In the genomic region with DNA sequence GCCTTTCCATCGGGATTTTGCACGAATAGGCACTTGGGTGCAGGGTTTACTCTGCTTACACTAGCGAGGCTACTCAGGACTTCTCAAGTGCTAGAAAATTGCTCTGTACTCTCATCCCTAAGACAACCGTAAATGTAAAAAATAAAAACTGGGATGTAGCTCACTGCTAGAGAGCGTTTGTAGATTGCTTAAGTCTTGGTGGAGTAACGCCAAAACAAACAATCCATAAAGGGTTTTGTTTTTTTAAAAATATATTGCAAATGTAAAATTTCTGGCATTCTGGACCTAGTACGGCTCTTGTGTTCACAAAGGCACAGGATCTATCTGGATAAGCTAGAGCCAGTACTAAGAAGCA, we compare ENCODE assay signal across 18 mouse cellular contexts. TPM values are rescaled to one million over a fixed set of nuclear protein-coding genes. Genes with fewer than 3 reads are reported as not detected.
DNase-seq lines count a peak whose midpoint lies in the region; ATAC-seq and TF ChIP-seq lines count a peak whose summit lies in the region.
"Had no signal": no experiment of that assay in that cellular context is flagged by ENCODE, and none has a peak within 500 bp of the region (broad histone marks: within the 10 kb centered on the region; RNA-seq: fewer than 3 reads in every experiment).

No protein-coding gene starts in this region.

- 73% methylated on average over 7 of the region's 7 CpGs for WGBS in heart, embryonic 14.5 days
- 52% methylated on average over 7 of the region's 7 CpGs for WGBS in lung, embryonic 14.5 days
- 58% methylated on average over 7 of the region's 7 CpGs for WGBS in lung, adult 2 months
- 65% methylated on average over 7 of the region's 7 CpGs for WGBS in liver, embryonic 16.5 days (ENCODE audit: insufficient replicate concordance)

- peaks cover 3 to 4% of the 10 kb centered on the region in 2 experiments; a peak in 2 of 4 replicates for H3K4me1 ChIP-seq in heart, embryonic 14.5 days (ENCODE audit: control insufficient read depth in 2 of 2, insufficient read depth in 2 of 2, low read length in 2 of 2)
- H3K4me1 ChIP-seq in lung, embryonic 14.5 days (ENCODE audit: insufficient read depth), result no peaks in the 10 kb centered on the region
- peaks cover 3% of the 10 kb centered on the region; the same call in 1 of the 2 replicates for H3K4me1 ChIP-seq in lung, adult 2 months (ENCODE audit: control insufficient read depth, insufficient read depth, low read length)
- H3K4me1 ChIP-seq in liver, embryonic 16.5 days (ENCODE audit: control insufficient read depth, low read depth, low read length), result no peaks in the 10 kb centered on the region; the same call in 1 of the 2 replicates

- TF ChIP-seq POLR2A in lung, adult 2 months (IDR thresholded peaks at IDR 0.05; ENCODE audit: borderline replicate concordance, extremely low read depth, low read depth, low read length), result no peak

- no peak for DNase-seq in heart, adult 9 months (ENCODE audit: low spot score in 2 of 2)
- peak; percentile 68 for DNase-seq in lung, embryonic 14.5 days
- no peak for DNase-seq in lung, adult 2 months
- peak; percentile 64 for DNase-seq in adipocyte (ENCODE audit: low spot score)
- DNase-seq in urinary bladder, postnatal 36 days (ENCODE audit: low spot score in 2 of 2), result no peak
- DNase-seq: B cell, adult 2 months; cerebellum, postnatal 14 days; heart, postnatal 36 days; thymus, postnatal 14 days had no signal

- peak overlapping the region in 1 of 2 experiments; percentile 33; a peak in 1 of 4 replicates for H3K4me3 ChIP-seq in heart, embryonic 14.5 days (ENCODE audit: control insufficient read depth in 1 of 2, insufficient read depth in 1 of 2, low read depth in 1 of 2, low read length in 2 of 2)
- no peak overlapping the region for H3K4me3 ChIP-seq in lung, embryonic 14.5 days (ENCODE audit: low read depth, low read length)
- H3K4me3 ChIP-seq in lung, adult 2 months (replicated peaks; ENCODE audit: extremely low read depth, low read depth, low read length), result no peak overlapping the region
- H3K4me3 ChIP-seq in liver, embryonic 16.5 days (ENCODE audit: low read depth, low read length), result no peak overlapping the region

- TF ChIP-seq CTCF in lung, embryonic 14.5 days (IDR thresholded peaks at IDR 0.05; ENCODE audit: low read depth), result no peak
- no peak for TF ChIP-seq CTCF in lung, adult 2 months (IDR thresholded peaks at IDR 0.05; ENCODE audit: insufficient read depth, low read length)

- no peak for ATAC-seq in heart, embryonic 14.5 days (ENCODE audit: insufficient number of reproducible peaks, insufficient read depth, low FRiP score, low read depth)
- peak; percentile 48; the same call in 1 of the 2 replicates for ATAC-seq in lung, embryonic 14.5 days (ENCODE audit: insufficient read depth)
- ATAC-seq in liver, embryonic 16.5 days (ENCODE audit: low read depth), result no peak
- ATAC-seq in monocyte, adult 5-6 weeks (replicated peaks; ENCODE audit: insufficient number of reproducible peaks, low FRiP score, low TSS enrichment, poor library complexity, severe bottlenecking), result no peak

- peak overlapping the region; percentile 66; the same call in 1 of the 2 replicates for H3K4me2 ChIP-seq in heart, embryonic 14.5 days (ENCODE audit: low read length)
- peak overlapping the region; percentile 55; the same call in 1 of the 2 replicates for H3K4me2 ChIP-seq in lung, embryonic 14.5 days
- H3K4me2 ChIP-seq in liver, embryonic 16.5 days (ENCODE audit: low read depth, low read length), result peak overlapping the region; percentile 56

- no peaks in the 10 kb centered on the region for H3K9me3 ChIP-seq in heart, embryonic 14.5 days (ENCODE audit: control insufficient read depth, low read length)
- H3K9me3 ChIP-seq in lung, embryonic 14.5 days (ENCODE audit: low read depth, low read length), result no peaks in the 10 kb centered on the region
- no peaks in the 10 kb centered on the region for H3K9me3 ChIP-seq in liver, embryonic 16.5 days (replicated peaks; ENCODE audit: control insufficient read depth, low read length)
- H3K9me3 ChIP-seq: embryonic facial prominence, embryonic 12.5 days had no signal

- peak overlapping the region in 1 of 2 experiments; percentile 44; a peak in 1 of 4 replicates for H3K27ac ChIP-seq in heart, embryonic 14.5 days (replicated peaks in 1 of 2; ENCODE audit: control insufficient read depth in 1 of 2, insufficient read depth in 1 of 2, low read depth in 2 of 2, low read length in 2 of 2)
- no peak overlapping the region for H3K27ac ChIP-seq in lung, embryonic 14.5 days (ENCODE audit: low read depth)
- H3K27ac ChIP-seq in liver, embryonic 16.5 days (ENCODE audit: low read length), result no peak overlapping the region
- H3K27ac ChIP-seq: embryonic facial prominence, embryonic 12.5 days; macrophage had no signal

- H3K9ac ChIP-seq in heart, embryonic 14.5 days (ENCODE audit: low read length), result no peak overlapping the region
- no peak overlapping the region for H3K9ac ChIP-seq in lung, embryonic 14.5 days
- H3K9ac ChIP-seq in liver, embryonic 16.5 days (ENCODE audit: low read depth, low read length), result no peak overlapping the region
- H3K9ac ChIP-seq: embryonic facial prominence, embryonic 12.5 days had no signal

- no peaks in the 10 kb centered on the region for H3K27me3 ChIP-seq in heart, embryonic 14.5 days (ENCODE audit: control insufficient read depth, insufficient read depth, low read length)
- no peaks in the 10 kb centered on the region for H3K27me3 ChIP-seq in lung, embryonic 14.5 days (ENCODE audit: insufficient read depth, low read length)
- H3K27me3 ChIP-seq in liver, embryonic 16.5 days (ENCODE audit: control insufficient read depth, insufficient read depth, low read depth, low read length), result no peaks in the 10 kb centered on the region
- H3K27me3 ChIP-seq: embryonic facial prominence, embryonic 12.5 days had no signal

- no peaks in the 10 kb centered on the region for H3K36me3 ChIP-seq in heart, embryonic 14.5 days (ENCODE audit: control insufficient read depth, insufficient read depth, low read length)
- no peaks in the 10 kb centered on the region for H3K36me3 ChIP-seq in lung, embryonic 14.5 days (ENCODE audit: insufficient read depth)
- H3K36me3 ChIP-seq in liver, embryonic 16.5 days (ENCODE audit: control insufficient read depth, insufficient read depth), result no peaks in the 10 kb centered on the region
- H3K36me3 ChIP-seq: embryonic facial prominence, embryonic 12.5 days had no signal

RNA-seq across cellular contexts. Expression of a gene that starts 17.1 kb away (rescaled TPM):
- polyA plus RNA-seq in heart, embryonic 14.5 days (2014; fragmentation: Nextera tagmentation; extraction: Ambion mirVana), result 11.9 and 14.2 TPM in 2 replicates
- 9.4 and 11.1 TPM in 2 replicates for polyA plus RNA-seq in lung, embryonic 14.5 days (2014; fragmentation: Nextera tagmentation; extraction: Ambion mirVana)
- 5.0 and 9.0 TPM in 2 replicates for polyA plus RNA-seq in lung, adult 2 months (2012; rRNA removed)
- 1.5 and 1.8 TPM in 2 replicates for polyA plus RNA-seq in liver, embryonic 16.5 days (2015; fragmentation: Nextera tagmentation; extraction: Ambion mirVana)
- 0.29 to 4.3 TPM (median 0.53 TPM) in 3 replicates for total RNA-seq in monocyte, adult 5-6 weeks (2017)

RNA-seq across cellular contexts. Expression of a gene that starts 49.0 kb away (rescaled TPM):
- not detected in 2 replicates for polyA plus RNA-seq in heart, embryonic 14.5 days (2014; fragmentation: Nextera tagmentation; extraction: Ambion mirVana)
- 0.23 and 0.61 TPM in 2 replicates for polyA plus RNA-seq in lung, embryonic 14.5 days (2014; fragmentation: Nextera tagmentation; extraction: Ambion mirVana)
- 0.14 TPM in 1 of 2 replicates, not detected in the other for polyA plus RNA-seq in lung, adult 2 months (2012; rRNA removed)
- polyA plus RNA-seq in liver, embryonic 16.5 days (2015; fragmentation: Nextera tagmentation; extraction: Ambion mirVana), result 89.7 and 110 TPM in 2 replicates
- total RNA-seq in monocyte, adult 5-6 weeks (2017), result 0.68 TPM in 1 of 3 replicates, not detected in the others
- total RNA-seq: gastrocnemius, postnatal 14 days; heart, postnatal 36 days had no signal
- polyA plus RNA-seq: activated CD4-positive, CD25-positive, alpha-beta regulatory T cell, adult 4 months; brain, embryonic 14.5 days; embryonic facial prominence, embryonic 12.5 days; forebrain, embryonic 14.5 days; macrophage had no signal

Comparison
In these comparisons a context has a peak if more than half of its experiments do, and no peak if none do; other contexts are left out.
1. DNase-seq: peak in lung, embryonic 14.5 days (single experiment) and adipocyte (single experiment); none in heart, adult 9 months (0 of 2), lung, adult 2 months (single experiment) and urinary bladder, postnatal 36 days (0 of 2).
2. RNA of a gene that starts 49.0 kb away (polyA plus RNA-seq): 89.7 to 110 TPM in liver, embryonic 16.5 days; 0.23 to 0.61 TPM in lung, embryonic 14.5 days, 0.14 TPM in lung, adult 2 months and not detected in heart, embryonic 14.5 days; every median in the first group is over 10 times any median in the second.
3. Peak in every context shown above with its lines, with median percentiles within 50 percentile points of each other: H3K4me2 ChIP-seq.